Mouse (Mus musculus) hindbrain, embryonic 14.5 days (tissue): ENCODE results near the gene 1700025F22Rik. TPM values are rescaled to one million over a fixed set of nuclear protein-coding genes. Genes with fewer than 3 reads are reported as not detected.
"Not testable (repeated sequence)": the region's sequence is repeated elsewhere in the genome, so short reads cannot be mapped to it uniquely, and the experiment has no call there.

Experiments
- ATAC-seq: fragments of 200-750 bp; cut with Nextera tagmentation; 2 replicates; pipeline ENCODE4 v1.8.0; 2017; ENCODE audit warnings: moderate number of reproducible peaks, mild to moderate bottlenecking, moderate TSS enrichment, moderate library complexity; ENCODE audit not compliant: low FRiP score
- DNase-seq: peaks from one replicate; pipeline ENCODE4 v3.0.0-alpha.2; 2015; ENCODE audit warnings: low spot score
- H3K27ac ChIP-seq: fragments of 300-500 bp; sonication (generic); 2 replicates; pipeline ENCODE4 v1.5.1; 2014; ENCODE audit warnings: mild to moderate bottlenecking, moderate library complexity
- H3K27me3 ChIP-seq: fragments of 300-500 bp; sonication (generic); 2 replicates; pipeline ENCODE4 v1.6.1; 2014; ENCODE audit warnings: mild to moderate bottlenecking, low read length, mixed read lengths; ENCODE audit not compliant: control insufficient read depth, insufficient read depth
- H3K36me3 ChIP-seq: fragments of 300-500 bp; sonication (generic); replicated peaks from 2 replicates; pipeline ENCODE4 v1.6.1; 2014; ENCODE audit not compliant: control insufficient read depth, insufficient read depth
- H3K4me1 ChIP-seq: fragments of 300-500 bp; sonication (generic); replicated peaks from 2 replicates; pipeline ENCODE4 v1.6.1; 2014; ENCODE audit warnings: antibody characterized with exemption, low read length, mixed read lengths; ENCODE audit not compliant: control insufficient read depth, insufficient read depth
- H3K4me2 ChIP-seq: fragments of 300-500 bp; sonication (generic); replicated peaks from 2 replicates; pipeline ENCODE4 v1.6.1; 2014; ENCODE audit warnings: mild to moderate bottlenecking, moderate library complexity
- H3K4me3 ChIP-seq: fragments of 300-500 bp; sonication (generic); replicated peaks from 2 replicates; pipeline ENCODE4 v1.5.1; 2014; ENCODE audit warnings: mild to moderate bottlenecking, low read length
- H3K9ac ChIP-seq: fragments of 300-500 bp; sonication (generic); 2 replicates; pipeline ENCODE4 v1.6.1; 2014
- H3K9me3 ChIP-seq: fragments of 300-500 bp; sonication (generic); 2 replicates; pipeline ENCODE4 v1.6.1; 2016; ENCODE audit warnings: low read length; ENCODE audit not compliant: control insufficient read depth
- WGBS: fragments of 180-500 bp; shearing (Covaris S2); extraction: QIAGEN DNeasy Blood & Tissue Kit; methylation state at CpG from one replicate; pipeline ENCODE4 v1.1.7; 2014; 5-methylcytosine and 5-hydroxymethylcytosine counted together
- polyA plus RNA-seq: library from polyadenylated mRNA; unstranded; fragments of >200 nt; fragmentation: Nextera tagmentation; extraction: Ambion mirVana; gene quantifications from 2 replicates; pipeline ENCODE4 v1.2.1, GENCODE M21; 2014

Gene 1700025F22Rik
- not detected in 2 replicates for polyA plus RNA-seq

- H3K27me3 ChIP-seq = no peaks in the 10 kb centered on the region
- ATAC-seq = no peak
- no peak within 1 kb of the TSS for H3K4me2 ChIP-seq
- H3K36me3 ChIP-seq = no peaks in the 10 kb centered on the region
- H3K9me3 ChIP-seq = no peaks in the 10 kb centered on the region
- DNase-seq = no peak
- no peaks in the 10 kb centered on the region for H3K4me1 ChIP-seq
- H3K27ac ChIP-seq = no peak within 1 kb of the TSS
- H3K9ac ChIP-seq = no peak within 1 kb of the TSS
- no peak within 1 kb of the TSS for H3K4me3 ChIP-seq
- 37% methylated on average over 10 of the region's 10 CpGs for WGBS
Measured at GRCm38 (mm10) chr19:11165172-11165571, at the start of gene 1700025F22Rik. Gene 1700025F22Rik, minus strand, starts transcription at chr19:11165320.

- Histone ChIP-seq H3K4me3 (no peak within 1 kb of the TSS), H3K4me2 (no peak within 1 kb of the TSS), H3K27me3 (no peaks in the 10 kb centered on the region), H3K9me3 (no peaks in the 10 kb centered on the region), H3K4me1 (no peaks in the 10 kb centered on the region), H3K27ac (no peak within 1 kb of the TSS), H3K36me3 (no peaks in the 10 kb centered on the region), H3K9ac (no peak within 1 kb of the TSS)
- DNase-seq (no peak), ATAC-seq (no peak)
- 67% methylated on average over 12 of the region's 12 CpGs for WGBS
Measured at GRCm38 (mm10) chr19:11196546-11196945, 31.4 kb upstream of the 1700025F22Rik start, which contains the start of gene Ms4a13. Gene Ms4a13, minus strand, starts transcription at chr19:11196737.

GRCm38 (mm10) chr19:11192552-11192951 lies 27.4 kb upstream of the 1700025F22Rik start:
- H3K4me1 ChIP-seq = no peaks in the 10 kb centered on the region
- no peak overlapping the region for H3K27ac ChIP-seq
- H3K4me2 ChIP-seq = no peak overlapping the region
- ATAC-seq (no peak), DNase-seq (no peak)
- H3K27me3 ChIP-seq = no peaks in the 10 kb centered on the region
- no peak overlapping the region for H3K9ac ChIP-seq
- H3K4me3 ChIP-seq = no peak overlapping the region
- 55% methylated on average over 1 of the region's 1 CpGs for WGBS
- no peaks in the 10 kb centered on the region for H3K36me3 ChIP-seq
- no peaks in the 10 kb centered on the region for H3K9me3 ChIP-seq

GRCm38 (mm10) chr19:11184121-11184520 lies 19.0 kb upstream of the 1700025F22Rik start:
- 21% methylated on average over 5 of the region's 5 CpGs for WGBS
- H3K4me2 ChIP-seq = no peak overlapping the region
- H3K4me1 ChIP-seq = no peaks in the 10 kb centered on the region
- H3K4me3 ChIP-seq = no peak overlapping the region
- no peaks in the 10 kb centered on the region; the same call in 1 of the 2 replicates for H3K9me3 ChIP-seq
- H3K9ac ChIP-seq = no peak overlapping the region
- no peaks in the 10 kb centered on the region for H3K27me3 ChIP-seq
- H3K27ac ChIP-seq = no peak overlapping the region
- H3K36me3 ChIP-seq = no peaks in the 10 kb centered on the region
- DNase-seq (peak; percentile 18), ATAC-seq (no peak)

GRCm38 (mm10) chr19:11177464-11177863 lies 12.3 kb upstream of the 1700025F22Rik start:
- 45% methylated on average over 2 of the region's 2 CpGs for WGBS
- no peaks in the 10 kb centered on the region for H3K27me3 ChIP-seq
- no peak overlapping the region for H3K9ac ChIP-seq
- DNase-seq (peak; percentile 41), ATAC-seq (peak; percentile 37; the same call in 1 of the 2 replicates)
- no peaks in the 10 kb centered on the region for H3K36me3 ChIP-seq
- no peak overlapping the region for H3K27ac ChIP-seq
- H3K4me3 ChIP-seq = no peak overlapping the region
- no peaks in the 10 kb centered on the region for H3K9me3 ChIP-seq
- no peak overlapping the region for H3K4me2 ChIP-seq
- H3K4me1 ChIP-seq = no peaks in the 10 kb centered on the region

GRCm38 (mm10) chr19:11157890-11158289 lies 7.2 kb downstream of the 1700025F22Rik start:
- H3K4me3 ChIP-seq, H3K9me3 ChIP-seq: not testable (repeated sequence)
- 91% methylated on average over 6 of the region's 6 CpGs for WGBS

GRCm38 (mm10) chr19:11135336-11135735 lies 29.8 kb downstream of the 1700025F22Rik start:
- Histone ChIP-seq H3K27me3 (no peaks in the 10 kb centered on the region), H3K9me3 (no peaks in the 10 kb centered on the region), H3K27ac (no peak overlapping the region), H3K36me3 (no peaks in the 10 kb centered on the region), H3K4me3 (no peak overlapping the region), H3K4me2 (no peak overlapping the region), H3K9ac (no peak overlapping the region), H3K4me1 (no peaks in the 10 kb centered on the region)
- ATAC-seq (no peak), DNase-seq (no peak)
- WGBS = 77% methylated on average over 4 of the region's 4 CpGs

More at GRCm38 (mm10) chr19:11157890-11158289, 7.2 kb downstream of the 1700025F22Rik start:
- ATAC-seq, H3K4me2 ChIP-seq, H3K4me1 ChIP-seq, H3K27ac ChIP-seq, H3K36me3 ChIP-seq, H3K9ac ChIP-seq, H3K27me3 ChIP-seq, DNase-seq: not testable (repeated sequence)

- Histone ChIP-seq H3K36me3 (no peaks in the 10 kb centered on the region), H3K4me1 (no peaks in the 10 kb centered on the region), H3K4me3 (no peak overlapping the region), H3K4me2 (no peak overlapping the region), H3K9me3 (no peaks in the 10 kb centered on the region), H3K27me3 (no peaks in the 10 kb centered on the region), H3K27ac (no peak overlapping the region), H3K9ac (no peak overlapping the region)
- WGBS = 90% methylated on average over 2 of the region's 2 CpGs
- ATAC-seq (no peak), DNase-seq (no peak)
Measured at GRCm38 (mm10) chr19:11134852-11135251, 30.3 kb downstream of the 1700025F22Rik start.

GRCm38 (mm10) chr19:11130776-11131175 lies 34.3 kb downstream of the 1700025F22Rik start, which contains the start of gene 1700017D01Rik:
Gene 1700017D01Rik, minus strand, starts transcription at chr19:11130876.
- H3K9ac ChIP-seq, H3K4me3 ChIP-seq, DNase-seq, H3K36me3 ChIP-seq, H3K9me3 ChIP-seq, H3K4me1 ChIP-seq, H3K27ac ChIP-seq, H3K27me3 ChIP-seq, H3K4me2 ChIP-seq, ATAC-seq: not testable (repeated sequence)
- 82% methylated on average over 8 of the region's 8 CpGs for WGBS

GRCm38 (mm10) chr19:11129702-11130101 lies 35.4 kb downstream of the 1700025F22Rik start:
- Histone ChIP-seq H3K9me3 (peaks cover 13% of the 10 kb centered on the region; the same call in 1 of the 2 replicates), H3K27ac (no peak overlapping the region), H3K4me3 (no peak overlapping the region), H3K4me2 (no peak overlapping the region), H3K9ac (no peak overlapping the region), H3K4me1 (no peaks in the 10 kb centered on the region), H3K36me3 (no peaks in the 10 kb centered on the region), H3K27me3 (no peaks in the 10 kb centered on the region)
- WGBS = 100% methylated on average over 1 of the region's 1 CpGs
- no peak for DNase-seq
- ATAC-seq = no peak
